Mouse (Mus musculus) kidney, adult 2 months (tissue): ENCODE data around the gene Gnb1l. TPM values are rescaled to one million over a fixed set of nuclear protein-coding genes. Genes with fewer than 3 reads are reported as not detected.
A peak's percentile ranks its signal among the peaks of the same experiment; 100 is the strongest.

Experiments
- DNase-seq: peaks from one replicate; pipeline ENCODE4 v3.0.0; 2021
- H3K27ac ChIP-seq: fragments of 200-500 bp; 2 replicates; pipeline ENCODE4 v1.5.1; 2012; ENCODE audit warnings: low read depth, low read length, control low read depth, inconsistent platforms; ENCODE audit not compliant: insufficient read depth
- H3K27me3 ChIP-seq: fragments of 200-500 bp; replicated peaks from 2 replicates; pipeline ENCODE4 v1.6.1; 2012; ENCODE audit warnings: mild to moderate bottlenecking, moderate library complexity, low read length, inconsistent platforms; ENCODE audit not compliant: control insufficient read depth, insufficient read depth
- H3K36me3 ChIP-seq: fragments of 200-500 bp; 2 replicates; pipeline ENCODE4 v1.6.1; 2012; ENCODE audit warnings: mild to moderate bottlenecking, moderate library complexity, low read length, inconsistent platforms; ENCODE audit not compliant: control insufficient read depth, insufficient read depth
- H3K4me1 ChIP-seq: fragments of 200-500 bp; 2 replicates; pipeline ENCODE4 v1.6.1; 2011; ENCODE audit warnings: low read length; ENCODE audit not compliant: control insufficient read depth, insufficient read depth
- H3K4me3 ChIP-seq: fragments of 200-500 bp; 2 replicates; pipeline ENCODE4 v1.5.1; 2011; ENCODE audit warnings: mild to moderate bottlenecking, low read depth, low read length, control low read depth; ENCODE audit not compliant: insufficient read depth
- CTCF ChIP-seq: fragments of 200-500 bp; conservative IDR thresholded peaks from 2 replicates; pipeline ENCODE4 v1.5.1; 2011; ENCODE audit warnings: low read depth, mild to moderate bottlenecking, control low read depth, low read length, moderate library complexity, mixed read lengths; ENCODE audit not compliant: insufficient read depth, insufficient read length
- POLR2A ChIP-seq: fragments of 200-500 bp; IDR thresholded peaks from one replicate; pipeline ENCODE4 v1.6.1; 2011; ENCODE audit warnings: low read depth, low read length, control low read depth
- WGBS: fragments of 180-500 bp; shearing (Covaris S2); methylation state at CpG from one replicate; pipeline ENCODE4 v1.1.7; 2018; 5-methylcytosine and 5-hydroxymethylcytosine counted together
- polyA plus RNA-seq: library from polyadenylated mRNA; depleted of rRNA; stranded (reverse); fragments of >200 nt; gene quantifications from 2 replicates; pipeline ENCODE4 v1.2.3, GENCODE M21; 2012

The Gnb1l gene
- polyA plus RNA-seq, 1 experiment, result 10.7 TPM

DNA sequence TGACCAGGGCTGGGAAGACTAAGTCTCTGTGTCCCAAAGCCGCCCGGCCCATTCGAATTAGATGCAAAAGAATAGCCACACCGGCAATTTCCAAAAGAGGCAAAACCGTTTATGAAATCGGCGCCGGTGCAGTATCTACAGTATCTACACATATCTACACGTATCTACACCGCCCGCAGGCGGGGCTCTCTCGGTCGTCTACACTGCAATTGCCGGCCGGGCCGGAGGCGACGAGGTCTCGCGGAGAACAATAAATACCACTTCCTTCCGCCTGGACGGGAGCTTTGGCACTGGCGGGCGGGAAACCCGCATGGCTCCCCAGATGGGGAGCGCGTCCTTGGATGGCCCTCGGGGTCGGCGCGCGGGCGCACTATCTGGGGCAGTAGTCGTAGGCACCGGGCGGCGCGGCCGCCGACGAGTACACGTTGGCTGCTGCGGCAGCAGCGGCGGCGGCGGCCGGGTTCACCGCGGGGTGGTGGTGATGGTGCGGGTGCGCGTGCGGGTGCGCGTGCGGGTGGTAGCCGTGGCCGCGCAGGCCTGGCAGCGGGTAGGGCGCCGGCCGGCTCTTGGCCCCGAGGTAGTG lies 83.2 kb downstream of the Gnb1l start:
- Histone ChIP-seq H3K4me3 (peak overlapping the region; percentile 36), H3K27ac (no peak overlapping the region), H3K27me3 (peaks cover 10% of the 10 kb centered on the region), H3K36me3 (no peaks in the 10 kb centered on the region), H3K4me1 (no peaks in the 10 kb centered on the region)
- TF ChIP-seq CTCF (no peak), POLR2A (no peak)
- WGBS, result 2% methylated on average over 65 of the region's 66 CpGs
- DNase-seq, result peak; percentile 15

DNA sequence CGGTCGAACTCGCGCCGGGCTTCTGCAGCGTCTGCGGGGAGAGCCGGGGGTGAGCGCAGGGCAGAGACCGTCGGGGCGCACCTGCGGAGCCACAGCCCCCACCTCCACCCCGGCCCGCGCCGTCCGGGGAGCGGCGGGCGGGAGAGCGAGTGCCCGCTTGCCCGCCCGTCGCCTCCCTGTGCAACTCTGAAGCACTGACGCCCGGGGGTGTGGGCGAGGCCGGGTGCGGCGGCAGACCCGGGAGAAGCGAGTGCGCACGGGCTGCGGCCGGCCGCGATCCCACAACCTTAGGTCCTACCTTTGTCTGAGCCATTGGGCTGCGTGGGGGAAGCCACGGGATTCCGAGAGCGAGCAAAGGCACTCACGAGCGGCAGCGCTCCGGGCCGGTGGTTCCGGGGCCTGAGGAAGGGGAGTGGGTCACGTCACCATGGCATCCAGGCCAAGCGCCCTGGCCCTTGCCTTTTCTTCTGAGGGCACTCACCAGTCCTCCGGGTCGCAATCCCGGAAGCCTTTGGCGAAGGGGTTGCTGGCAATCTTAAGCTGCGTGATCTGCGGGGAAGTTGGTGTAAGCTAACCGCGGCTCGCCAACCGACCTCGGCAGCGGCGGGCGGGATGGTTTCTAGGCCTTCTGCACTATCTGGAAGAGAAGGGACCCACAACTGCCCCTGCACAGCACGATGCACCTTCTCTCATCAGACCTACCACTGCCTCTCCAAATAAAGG lies 84.1 kb downstream of the Gnb1l start:
- H3K36me3 ChIP-seq, result no peaks in the 10 kb centered on the region
- peaks cover 10% of the 10 kb centered on the region for H3K27me3 ChIP-seq
- H3K4me3 ChIP-seq, result peak overlapping the region; percentile 36; the same call in 1 of the 2 replicates
- no peak for DNase-seq
- 10% methylated on average over 67 of the region's 67 CpGs for WGBS
- no peak for TF ChIP-seq POLR2A
- no peak for TF ChIP-seq CTCF
- no peaks in the 10 kb centered on the region for H3K4me1 ChIP-seq
- no peak overlapping the region for H3K27ac ChIP-seq

DNA sequence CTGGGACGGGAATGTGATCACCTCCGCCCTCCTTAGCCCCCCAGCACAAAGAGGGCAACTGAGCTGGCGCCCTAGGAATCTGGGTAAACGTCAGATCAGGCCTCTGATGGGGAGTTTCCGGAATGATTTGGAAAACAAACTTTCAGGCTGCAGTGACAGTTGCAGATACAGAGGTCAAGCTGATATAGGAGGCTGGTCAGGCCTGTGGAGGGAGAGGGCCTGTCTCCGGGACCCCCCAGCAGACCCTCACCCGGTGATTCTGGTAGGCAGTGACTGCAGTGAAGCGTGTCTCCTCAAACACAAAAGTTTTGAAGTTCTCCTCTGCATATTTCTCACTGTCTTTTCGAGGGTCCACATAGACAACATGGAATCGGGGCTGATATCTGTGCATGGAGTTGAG lies 84.7 kb downstream of the Gnb1l start:
- TF ChIP-seq POLR2A, result no peak
- TF ChIP-seq CTCF, result no peak
- WGBS, result 67% methylated on average over 10 of the region's 10 CpGs
- H3K27ac ChIP-seq, result no peak overlapping the region
- no peak for DNase-seq
- no peaks in the 10 kb centered on the region for H3K36me3 ChIP-seq
- no peaks in the 10 kb centered on the region for H3K4me1 ChIP-seq
- H3K4me3 ChIP-seq, result no peak overlapping the region
- peaks cover 10% of the 10 kb centered on the region for H3K27me3 ChIP-seq

DNA sequence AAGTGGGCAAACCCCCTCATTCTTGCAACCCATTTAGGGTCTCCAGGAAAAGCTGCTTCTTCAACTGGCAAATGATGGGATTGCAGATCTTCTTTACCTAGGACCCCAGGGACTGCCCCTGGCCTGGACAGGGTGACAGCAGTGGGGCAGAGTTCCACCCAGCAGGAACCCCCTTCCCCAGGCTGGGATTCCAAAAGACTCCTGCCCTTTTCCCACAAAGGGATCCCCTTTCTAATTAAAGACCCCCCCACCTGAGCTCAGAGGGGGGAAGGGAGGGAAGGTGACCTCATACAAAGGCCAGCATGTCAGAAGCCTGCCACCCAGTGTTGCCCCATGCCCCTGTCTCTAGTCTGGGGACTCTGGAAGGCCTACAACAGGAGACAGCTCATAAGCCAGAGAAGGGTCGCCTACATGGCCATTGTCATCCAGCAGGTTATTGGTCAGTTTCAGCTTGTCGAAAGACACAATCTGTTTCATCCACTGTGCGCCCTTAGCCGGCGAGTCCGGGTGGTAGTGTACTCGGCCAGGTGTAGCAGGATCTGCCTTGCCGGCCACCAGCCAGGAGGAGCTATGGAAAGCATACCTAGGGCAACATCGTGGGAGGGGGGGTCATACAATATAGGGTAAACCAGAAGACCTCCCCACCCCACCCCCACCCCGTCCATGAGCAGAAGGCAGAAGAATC lies 85.3 kb downstream of the Gnb1l start:
- Histone ChIP-seq H3K27me3 (peaks cover 10% of the 10 kb centered on the region), H3K36me3 (no peaks in the 10 kb centered on the region), H3K27ac (no peak overlapping the region), H3K4me1 (no peaks in the 10 kb centered on the region), H3K4me3 (no peak overlapping the region)
- 69% methylated on average over 10 of the region's 10 CpGs for WGBS
- DNase-seq, result no peak
- TF ChIP-seq POLR2A, result no peak
- TF ChIP-seq CTCF, result no peak

DNA sequence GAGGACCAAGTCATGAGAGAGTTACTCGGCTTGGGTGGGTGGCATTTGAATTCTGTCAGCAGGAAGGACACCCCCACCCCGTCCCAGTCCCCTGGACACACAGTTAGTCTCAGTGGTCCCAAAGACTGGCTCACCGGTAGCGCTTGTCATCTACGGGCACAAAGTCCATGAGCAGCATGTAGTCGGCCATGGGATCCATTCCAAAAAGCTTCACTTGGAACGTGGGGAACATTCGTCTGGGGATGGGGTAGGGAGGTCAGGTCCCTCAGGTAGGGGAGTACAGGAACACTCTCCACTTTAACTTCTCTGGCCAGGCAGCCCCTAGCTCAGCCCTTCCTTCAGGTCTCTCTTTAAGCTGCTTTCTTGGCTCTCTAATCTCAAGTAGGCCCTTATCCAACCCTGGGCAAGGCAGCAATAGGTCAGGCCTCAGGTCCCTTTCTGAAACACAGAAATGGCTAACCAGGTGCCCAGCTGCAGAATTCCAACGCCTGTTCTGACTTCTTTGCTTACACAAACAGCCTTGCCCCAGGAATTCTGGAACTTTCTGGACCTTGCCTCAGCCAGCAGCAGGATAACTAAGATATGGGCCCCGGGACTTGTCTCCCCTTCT lies 86.5 kb downstream of the Gnb1l start:
- Histone ChIP-seq H3K4me1 (no peaks in the 10 kb centered on the region), H3K27ac (no peak overlapping the region), H3K27me3 (peaks cover 10% of the 10 kb centered on the region), H3K36me3 (no peaks in the 10 kb centered on the region), H3K4me3 (no peak overlapping the region)
- 74% methylated on average over 10 of the region's 10 CpGs for WGBS
- TF ChIP-seq CTCF (no peak), POLR2A (no peak)
- no peak for DNase-seq

DNA sequence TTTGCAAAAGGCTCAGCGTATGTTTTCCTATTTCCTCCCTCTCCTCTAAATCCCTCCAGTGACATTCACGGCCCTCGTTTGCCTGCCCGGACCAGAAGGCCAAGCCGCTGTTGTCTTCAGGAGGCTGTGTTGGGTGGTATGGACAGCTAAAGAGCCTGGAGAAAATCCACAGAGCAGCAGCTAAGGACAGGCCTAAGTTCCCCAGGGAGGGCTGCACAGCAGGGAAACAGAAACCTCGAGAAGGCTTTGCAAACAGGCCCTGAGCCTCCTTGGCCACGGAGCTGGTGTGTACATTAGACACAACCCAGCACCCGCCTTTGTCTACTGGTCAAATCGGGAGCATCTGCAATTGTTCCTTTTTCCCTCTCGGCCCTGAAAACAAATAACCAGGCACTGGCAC lies 87.2 kb downstream of the Gnb1l start:
- Histone ChIP-seq H3K4me1 (no peaks in the 10 kb centered on the region), H3K4me3 (no peak overlapping the region), H3K27ac (no peak overlapping the region), H3K27me3 (peaks cover 10% of the 10 kb centered on the region), H3K36me3 (no peaks in the 10 kb centered on the region)
- WGBS, result 64% methylated on average over 10 of the region's 10 CpGs
- TF ChIP-seq POLR2A (no peak), CTCF (no peak)
- DNase-seq, result no peak

DNA sequence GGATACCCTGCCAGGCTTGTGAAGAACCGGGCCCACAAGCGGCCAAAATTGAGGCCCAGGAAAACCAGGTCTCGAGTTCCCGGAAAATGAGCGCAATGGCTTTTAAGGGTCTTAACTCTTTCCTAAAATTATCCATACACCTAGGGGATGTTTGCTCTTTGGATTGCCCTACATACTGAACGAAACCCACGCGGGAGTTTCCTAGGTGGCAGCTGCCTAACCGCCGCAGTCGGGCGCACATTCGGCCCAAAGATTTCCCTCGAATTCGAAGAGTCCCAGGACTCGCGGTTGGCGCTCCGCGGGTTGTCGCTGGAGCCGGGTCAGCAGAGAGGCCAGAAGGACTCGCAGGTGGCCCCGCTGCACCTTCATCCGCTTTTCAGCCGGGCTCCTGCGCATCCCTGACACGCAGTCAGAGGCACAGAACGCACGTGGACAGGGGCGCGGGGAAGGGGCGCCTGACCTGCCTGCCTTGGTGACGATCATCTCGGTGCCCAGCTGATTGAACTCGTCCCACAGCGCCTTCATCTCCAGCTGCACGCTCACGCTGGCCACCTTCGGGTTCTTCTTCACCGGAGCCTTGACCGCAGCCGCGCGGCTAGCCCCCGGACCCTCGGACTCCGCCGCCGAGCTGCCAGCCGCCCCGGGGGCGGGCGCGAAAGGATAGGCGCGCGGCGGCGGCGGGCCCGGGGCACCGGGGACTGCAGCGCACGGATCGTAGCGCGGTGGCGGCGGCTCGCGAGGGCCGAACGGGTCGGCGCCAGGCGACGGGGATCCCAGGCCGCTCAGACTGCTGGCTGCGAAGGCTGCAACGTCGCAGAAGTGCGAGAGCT lies 87.8 kb downstream of the Gnb1l start:
- no peak overlapping the region for H3K27ac ChIP-seq
- no peaks in the 10 kb centered on the region for H3K4me1 ChIP-seq
- TF ChIP-seq CTCF (no peak), POLR2A (no peak)
- peaks cover 10% of the 10 kb centered on the region for H3K27me3 ChIP-seq
- no peak for DNase-seq
- H3K36me3 ChIP-seq, result no peaks in the 10 kb centered on the region
- H3K4me3 ChIP-seq, result peak overlapping the region; percentile 30
- 10% methylated on average over 83 of the region's 83 CpGs for WGBS
